Mouse (Mus musculus) thymus, adult 2 months (tissue): ENCODE data around the gene Dcst1.

Source experiments
- CTCF ChIP-seq: fragments of 200-500 bp; IDR thresholded peaks from 2 replicates; pipeline ENCODE4 v1.5.1; 2012; ENCODE audit warnings: mild to moderate bottlenecking, control low read depth, low read length, moderate library complexity, borderline replicate concordance; ENCODE audit not compliant: control insufficient read depth, poor library complexity, insufficient read depth; ENCODE audit errors: extremely low read depth
- POLR2A ChIP-seq: fragments of 200-500 bp; IDR thresholded peaks from 2 replicates; pipeline ENCODE4 v1.6.1; 2012; ENCODE audit warnings: mild to moderate bottlenecking, low read length, control low read depth, moderate library complexity; ENCODE audit not compliant: control insufficient read depth, poor library complexity, insufficient read depth; ENCODE audit errors: extremely low read depth

DNA sequence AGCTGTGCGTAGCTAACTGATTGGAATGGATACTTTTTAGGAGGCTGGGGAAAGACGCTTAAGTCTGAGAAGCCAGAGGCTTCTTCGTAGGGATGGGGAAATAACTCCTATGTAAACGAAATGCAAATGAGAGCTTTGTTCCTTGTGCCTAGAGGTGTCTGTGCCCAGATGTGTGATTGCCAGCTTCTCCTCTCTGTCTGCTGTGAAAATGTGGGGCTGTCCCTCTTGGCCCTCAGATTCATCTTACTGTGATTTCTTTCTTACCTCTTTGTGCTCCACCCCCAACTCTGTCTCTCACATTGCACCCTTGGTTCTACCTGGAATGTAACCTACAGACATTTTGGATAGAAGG lies 31.6 kb upstream of the Dcst1 start:
- TF ChIP-seq POLR2A (no peak), CTCF (no peak)
